Mouse (Mus musculus): ENCODE measurements around the gene Msi2. TPM values are rescaled to one million over a fixed set of nuclear protein-coding genes. Genes with fewer than 3 reads are reported as not detected.

The Msi2 gene
- polyA plus RNA-seq, 1 experiment from 2014 or later, result 29.1 TPM

- H3K4me2 ChIP-seq, result no peak overlapping the region
- no peak overlapping the region for H3K4me3 ChIP-seq (replicated peaks)
- H3K9me3 ChIP-seq (replicated peaks), result no peaks in the 10 kb centered on the region
- no peaks in the 10 kb centered on the region for H3K36me3 ChIP-seq
- no peak overlapping the region for H3K9ac ChIP-seq
- no peak for ATAC-seq (replicated peaks; ENCODE audit: low FRiP score)
- H3K27ac ChIP-seq, result peak overlapping the region; percentile 57
- no peaks in the 10 kb centered on the region for H3K27me3 ChIP-seq
- 73% methylated on average over 12 of the region's 12 CpGs for WGBS
- peaks cover 54% of the 10 kb centered on the region for H3K4me1 ChIP-seq
Measured at GRCm38 (mm10) chr11:88516596-88517485, 201.5 kb downstream of the Msi2 start.

GRCm38 (mm10) chr11:88515736-88516583 lies 202.4 kb downstream of the Msi2 start:
- Histone ChIP-seq H3K9me3 (replicated peaks) (no peaks in the 10 kb centered on the region), H3K9ac (no peak overlapping the region), H3K27ac (peak overlapping the region; percentile 57), H3K27me3 (no peaks in the 10 kb centered on the region), H3K4me2 (no peak overlapping the region), H3K4me1 (peaks cover 45% of the 10 kb centered on the region), H3K4me3 (replicated peaks) (no peak overlapping the region), H3K36me3 (no peaks in the 10 kb centered on the region)
- 0 out of 2 replicates have a peak, but pooled peaks have one; percentile 9 for ATAC-seq (replicated peaks; ENCODE audit: low FRiP score)
- 66% methylated on average over 6 of the region's 6 CpGs for WGBS

GRCm38 (mm10) chr11:88515267-88515666 lies 203.0 kb downstream of the Msi2 start:
- Histone ChIP-seq H3K4me3 (replicated peaks) (no peak overlapping the region), H3K27ac (peak overlapping the region; percentile 5; the same call in 1 of the 2 replicates), H3K27me3 (no peaks in the 10 kb centered on the region), H3K9ac (no peak overlapping the region), H3K4me2 (no peak overlapping the region), H3K9me3 (replicated peaks) (no peaks in the 10 kb centered on the region), H3K4me1 (peaks cover 46% of the 10 kb centered on the region), H3K36me3 (no peaks in the 10 kb centered on the region)
- no peak for ATAC-seq (replicated peaks; ENCODE audit: low FRiP score)
- 80% methylated on average over 2 of the region's 2 CpGs for WGBS

DNA sequence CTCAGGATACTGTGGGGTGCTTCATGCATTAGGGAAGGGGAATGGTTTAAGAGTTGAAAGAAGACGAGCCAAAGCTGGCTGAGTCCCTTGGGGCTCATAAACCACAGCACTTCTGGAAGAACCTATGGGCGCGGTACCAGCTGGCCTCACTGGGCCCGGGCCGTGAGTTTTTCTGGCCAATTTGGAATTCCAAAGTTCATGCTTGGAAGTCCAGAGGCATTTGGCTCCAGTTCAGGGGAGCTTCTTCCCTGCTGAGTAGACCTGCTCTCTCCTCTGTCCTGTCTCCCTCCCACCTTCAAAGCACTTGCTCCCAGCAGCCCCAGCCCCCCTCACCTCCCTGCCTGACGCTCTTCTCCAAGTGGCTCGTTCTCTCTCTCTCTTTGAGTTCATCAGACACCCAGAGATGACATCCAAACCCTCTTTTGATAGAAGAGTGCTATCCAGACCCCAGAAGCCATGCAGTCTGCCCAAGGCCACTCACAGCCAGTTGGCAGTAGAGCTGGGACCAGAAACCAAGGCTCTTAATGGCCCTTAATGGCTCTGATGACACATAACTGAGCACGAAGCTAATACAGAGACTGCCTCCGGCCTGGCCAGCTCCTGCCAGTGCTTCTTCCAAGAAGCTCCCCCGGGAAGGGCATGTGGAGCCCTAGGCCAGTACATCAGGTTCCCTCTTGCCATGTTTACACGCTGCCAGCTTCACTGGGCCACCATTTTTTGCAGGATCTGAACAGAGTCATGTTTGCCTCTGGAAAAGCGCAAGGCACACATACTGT lies 204.0 kb downstream of the Msi2 start:
- Histone ChIP-seq H3K27me3 (no peaks in the 10 kb centered on the region), H3K27ac (no peak overlapping the region), H3K9me3 (replicated peaks) (no peaks in the 10 kb centered on the region), H3K9ac (no peak overlapping the region), H3K4me2 (no peak overlapping the region), H3K4me1 (peaks cover 53% of the 10 kb centered on the region), H3K36me3 (no peaks in the 10 kb centered on the region), H3K4me3 (replicated peaks) (no peak overlapping the region)
- ATAC-seq (replicated peaks; ENCODE audit: low FRiP score), result no peak
- 76% methylated on average over 12 of the region's 12 CpGs for WGBS

- no peak overlapping the region for H3K4me2 ChIP-seq
- H3K9ac ChIP-seq, result no peak overlapping the region
- peaks cover 66% of the 10 kb centered on the region for H3K4me1 ChIP-seq
- H3K9me3 ChIP-seq (replicated peaks), result no peaks in the 10 kb centered on the region
- H3K36me3 ChIP-seq, result 0 out of 2 replicates have a peak, but pooled peaks cover 5% of the 10 kb centered on the region
- no peak overlapping the region for H3K4me3 ChIP-seq (replicated peaks)
- ATAC-seq (replicated peaks; ENCODE audit: low FRiP score), result peak; percentile 53
- WGBS, result 38% methylated on average over 4 of the region's 4 CpGs
- peak overlapping the region; percentile 57; the same call in 1 of the 2 replicates for H3K27ac ChIP-seq
- no peaks in the 10 kb centered on the region for H3K27me3 ChIP-seq
Measured at GRCm38 (mm10) chr11:88512580-88512979, 205.7 kb downstream of the Msi2 start.

DNA sequence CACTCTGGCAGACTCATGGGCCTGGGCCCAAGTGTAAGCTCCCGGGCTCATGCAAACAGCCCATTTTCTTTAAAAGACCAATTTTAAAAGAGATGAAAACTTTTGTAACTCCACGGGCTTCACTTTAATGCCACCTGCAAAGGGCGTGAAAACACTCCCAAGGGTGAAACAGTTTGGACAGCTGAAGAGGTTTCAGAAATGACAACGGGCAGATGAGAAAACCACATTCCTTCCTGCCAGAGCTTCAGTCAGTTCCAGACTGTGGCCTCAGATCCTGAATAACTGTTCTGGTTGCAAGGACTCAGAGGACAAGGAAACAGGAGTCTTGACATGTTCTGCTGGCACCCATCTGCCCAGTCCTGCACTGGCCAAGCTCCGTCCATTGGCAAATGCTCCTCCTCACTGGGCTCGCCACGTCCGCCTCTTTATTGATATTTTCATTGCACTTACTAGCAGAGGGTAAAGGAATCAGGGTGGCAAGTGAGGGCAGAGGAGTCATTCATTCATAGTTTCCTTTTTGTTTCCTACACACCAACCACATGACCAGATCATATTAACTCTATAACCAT lies 207.9 kb downstream of the Msi2 start:
- ATAC-seq (replicated peaks; ENCODE audit: low FRiP score), result no peak
- H3K4me1 ChIP-seq, result peaks cover 60% of the 10 kb centered on the region
- H3K4me2 ChIP-seq, result no peak overlapping the region
- WGBS, result 80% methylated on average over 8 of the region's 8 CpGs
- no peak overlapping the region for H3K4me3 ChIP-seq (replicated peaks)
- no peak overlapping the region for H3K27ac ChIP-seq
- 0 out of 2 replicates have a peak, but pooled peaks cover 5% of the 10 kb centered on the region for H3K36me3 ChIP-seq
- no peaks in the 10 kb centered on the region for H3K27me3 ChIP-seq
- H3K9me3 ChIP-seq (replicated peaks), result no peaks in the 10 kb centered on the region
- no peak overlapping the region for H3K9ac ChIP-seq

GRCm38 (mm10) chr11:88509464-88509863 lies 208.8 kb downstream of the Msi2 start:
- ATAC-seq (replicated peaks; ENCODE audit: low FRiP score), result no peak
- Histone ChIP-seq H3K4me3 (replicated peaks) (no peak overlapping the region), H3K27ac (no peak overlapping the region), H3K9me3 (replicated peaks) (no peaks in the 10 kb centered on the region), H3K36me3 (0 out of 2 replicates have a peak, but pooled peaks cover 5% of the 10 kb centered on the region), H3K9ac (no peak overlapping the region), H3K4me1 (peaks cover 54% of the 10 kb centered on the region), H3K4me2 (no peak overlapping the region), H3K27me3 (no peaks in the 10 kb centered on the region)
- 90% methylated on average over 4 of the region's 4 CpGs for WGBS

DNA sequence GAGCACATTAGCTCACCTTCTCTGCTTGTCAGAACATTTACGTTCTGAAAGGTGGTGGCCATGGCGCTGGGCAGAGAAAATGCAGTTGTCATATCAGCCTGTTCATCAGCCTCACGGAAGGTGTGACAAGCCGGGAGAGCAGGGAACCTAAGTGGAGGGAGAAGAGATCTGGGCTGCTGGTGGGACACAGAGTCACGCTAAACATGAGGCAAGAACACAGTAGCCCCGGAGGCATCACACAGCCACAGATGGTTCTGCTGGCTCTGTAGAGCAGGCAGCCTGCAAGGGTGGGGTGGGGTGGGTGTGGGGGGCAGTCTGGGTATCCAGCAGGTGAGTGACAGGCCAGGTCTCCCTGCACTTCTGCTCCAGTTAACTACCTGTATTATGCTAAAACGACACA lies 210.2 kb downstream of the Msi2 start:
- WGBS, result 73% methylated on average over 7 of the region's 7 CpGs

DNA sequence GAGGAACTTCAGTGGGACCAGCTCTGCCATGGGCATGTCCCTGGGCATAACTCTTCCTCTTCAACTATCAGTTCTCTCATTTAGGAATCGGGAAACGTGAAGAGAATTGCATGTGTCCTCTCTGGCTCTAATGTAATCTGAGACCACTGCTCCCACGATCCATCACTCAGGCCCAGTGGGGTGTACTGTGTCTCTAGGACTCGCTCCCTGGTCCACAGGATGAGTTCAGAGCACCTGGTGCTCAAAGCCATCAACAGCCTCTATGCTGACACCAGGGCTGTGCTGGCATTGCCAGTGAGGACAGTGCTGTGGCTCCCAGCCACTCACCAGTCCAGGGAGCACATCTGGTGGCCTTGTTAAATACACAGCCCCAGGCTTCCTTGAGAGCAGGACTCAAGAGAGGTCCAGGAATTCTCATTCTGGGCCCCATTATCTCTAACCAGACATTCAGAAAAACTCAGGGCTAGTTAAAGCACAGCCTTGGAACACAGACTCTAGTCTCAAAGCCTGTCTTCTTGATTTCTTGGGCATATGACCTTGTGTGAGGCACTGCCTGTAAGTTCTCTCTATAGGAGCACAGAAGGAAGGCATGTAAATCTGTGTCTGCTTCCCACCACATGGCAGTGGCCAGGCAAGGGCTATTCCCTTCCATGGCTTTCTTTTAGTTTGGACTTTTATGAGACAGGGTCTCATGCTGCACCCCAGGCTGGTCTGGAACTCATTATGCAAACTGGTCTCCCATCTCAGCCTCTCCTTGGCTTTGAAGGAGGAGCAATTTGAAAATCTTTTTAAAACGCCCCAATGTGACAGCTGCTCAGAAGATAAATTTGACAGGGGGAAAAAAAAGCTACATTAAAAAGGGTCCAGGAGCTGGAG lies 211.5 kb downstream of the Msi2 start:
- ATAC-seq (replicated peaks; ENCODE audit: low FRiP score), result peak; percentile 82
- Histone ChIP-seq H3K36me3 (0 out of 2 replicates have a peak, but pooled peaks cover 5% of the 10 kb centered on the region), H3K9ac (no peak overlapping the region), H3K4me1 (peaks cover 42% of the 10 kb centered on the region), H3K4me3 (replicated peaks) (no peak overlapping the region), H3K4me2 (no peak overlapping the region), H3K9me3 (replicated peaks) (no peaks in the 10 kb centered on the region), H3K27ac (peak overlapping the region; percentile 2; the same call in 1 of the 2 replicates), H3K27me3 (no peaks in the 10 kb centered on the region)
- 31% methylated on average over 5 of the region's 5 CpGs for WGBS

More for the DNA sequence above, 210.2 kb downstream of the Msi2 start:
- H3K27me3 ChIP-seq, result no peaks in the 10 kb centered on the region
- H3K9me3 ChIP-seq (replicated peaks), result no peaks in the 10 kb centered on the region
- ATAC-seq (replicated peaks; ENCODE audit: low FRiP score), result no peak
- no peak overlapping the region for H3K9ac ChIP-seq
- H3K4me3 ChIP-seq (replicated peaks), result no peak overlapping the region
- H3K27ac ChIP-seq, result no peak overlapping the region
- 0 out of 2 replicates have a peak, but pooled peaks cover 5% of the 10 kb centered on the region for H3K36me3 ChIP-seq
- peaks cover 49% of the 10 kb centered on the region for H3K4me1 ChIP-seq
- no peak overlapping the region for H3K4me2 ChIP-seq

GRCm38 (mm10) chr11:88506109-88506508 lies 212.2 kb downstream of the Msi2 start:
- peaks cover 42% of the 10 kb centered on the region for H3K4me1 ChIP-seq
- no peaks in the 10 kb centered on the region for H3K27me3 ChIP-seq
- H3K4me3 ChIP-seq (replicated peaks), result no peak overlapping the region
- no peak for ATAC-seq (replicated peaks; ENCODE audit: low FRiP score)
- H3K9ac ChIP-seq, result no peak overlapping the region
- WGBS, result 80% methylated on average over 13 of the region's 13 CpGs
- no peak overlapping the region for H3K4me2 ChIP-seq
- H3K36me3 ChIP-seq, result 0 out of 2 replicates have a peak, but pooled peaks cover 5% of the 10 kb centered on the region
- H3K9me3 ChIP-seq (replicated peaks), result no peaks in the 10 kb centered on the region
- H3K27ac ChIP-seq, result peak overlapping the region; percentile 2

Measured in kidney, embryonic 15.5 days (tissue).